Mouse (Mus musculus) embryo, embryonic 10 days (tissue): ENCODE results near the gene Etv6.

Experiments
- DNase-seq: peaks from one replicate; pipeline ENCODE4 v3.0.0-alpha.2; 2015; ENCODE audit warnings: low spot score

The Etv6 gene

DNA sequence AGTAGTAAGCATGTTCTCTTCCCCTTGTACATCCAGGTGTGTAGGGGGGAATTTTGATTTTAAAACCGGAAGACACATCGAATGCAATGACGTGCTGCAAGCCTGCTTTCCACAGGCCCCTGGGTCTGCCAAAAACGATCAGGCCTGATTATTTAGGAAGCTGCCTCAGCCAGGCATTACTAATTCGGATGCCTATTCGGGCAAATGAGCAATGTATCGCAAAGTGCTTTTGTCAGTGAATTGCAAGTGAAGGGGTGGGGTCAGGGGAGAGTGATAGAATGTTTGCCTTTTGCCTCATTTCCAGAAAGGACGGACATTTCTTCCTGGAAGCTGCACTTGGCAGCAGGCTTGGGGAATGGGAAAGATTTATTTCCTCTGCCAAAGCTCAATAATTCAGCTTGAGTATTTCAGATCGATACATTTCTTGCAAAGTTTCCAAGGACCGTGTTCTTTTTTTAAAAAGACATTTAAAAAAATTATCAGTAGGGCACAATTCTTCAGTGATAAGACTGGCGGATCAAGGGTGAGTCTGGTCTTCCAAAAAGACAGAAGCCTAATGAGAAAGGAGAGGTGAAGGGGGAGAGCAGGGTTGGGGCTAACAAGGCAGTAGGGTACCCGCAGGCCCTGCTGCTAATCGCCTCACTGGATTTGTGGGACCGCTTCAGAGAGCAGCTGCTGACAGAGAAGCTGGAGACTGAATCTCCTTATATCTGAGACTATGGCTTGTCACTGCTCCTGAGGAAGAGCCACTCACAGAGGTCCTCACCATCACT lies 172.9 kb downstream of the Etv6 start:
- no peak for DNase-seq

DNA sequence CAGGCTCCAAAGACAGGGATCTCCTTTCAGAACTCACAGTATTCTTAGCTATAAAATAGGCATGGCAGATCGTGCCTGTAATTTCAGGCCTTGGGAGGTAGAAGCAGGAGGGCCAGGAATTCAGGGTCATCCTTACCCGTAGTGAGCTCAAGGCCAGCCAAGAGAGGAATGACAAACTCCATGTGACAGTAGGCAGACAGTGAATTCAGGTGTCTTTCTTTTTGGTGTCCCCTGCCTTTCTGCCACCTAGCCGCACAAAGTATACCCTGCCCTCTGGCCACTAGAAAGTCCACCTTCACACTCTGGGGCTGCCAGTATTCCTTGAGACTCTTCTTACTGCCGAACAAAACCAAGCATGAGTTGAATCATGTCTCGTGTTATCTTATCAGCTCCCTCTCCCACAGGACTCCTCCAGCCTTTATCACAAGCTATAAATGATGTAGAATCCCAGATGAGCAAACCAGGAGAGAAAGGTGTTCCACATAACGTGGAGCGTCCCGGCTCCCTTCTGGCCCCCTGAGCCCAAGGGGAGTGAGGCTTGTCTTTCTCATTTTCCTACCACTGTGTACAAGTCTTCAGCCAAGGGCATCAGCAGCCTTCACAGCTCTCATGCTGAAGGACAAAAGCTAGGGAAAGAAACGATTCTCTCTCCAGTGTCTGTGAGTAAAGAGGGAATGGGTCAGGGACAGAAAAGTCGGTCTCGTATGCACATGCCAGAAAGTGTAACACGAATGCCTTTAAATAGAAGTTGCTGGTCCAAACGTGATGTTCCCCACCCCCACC lies 175.4 kb downstream of the Etv6 start:
- no peak for DNase-seq

DNA sequence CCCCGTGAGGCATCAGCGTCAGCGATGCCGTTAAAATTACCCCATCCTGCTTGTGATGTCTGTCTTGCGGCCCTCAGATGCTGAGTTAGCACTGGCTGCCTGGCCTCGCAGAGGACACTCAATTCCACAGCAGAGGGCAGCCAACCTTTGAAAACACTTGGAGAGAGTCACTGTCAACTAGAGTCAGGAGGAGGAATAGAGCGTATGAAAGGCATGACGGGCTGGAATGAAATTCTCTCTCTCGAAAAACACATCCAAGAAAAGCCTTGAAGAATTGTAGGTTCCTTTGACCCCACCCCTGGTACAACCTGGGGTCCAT lies 175.9 kb downstream of the Etv6 start:
- DNase-seq = no peak

DNA sequence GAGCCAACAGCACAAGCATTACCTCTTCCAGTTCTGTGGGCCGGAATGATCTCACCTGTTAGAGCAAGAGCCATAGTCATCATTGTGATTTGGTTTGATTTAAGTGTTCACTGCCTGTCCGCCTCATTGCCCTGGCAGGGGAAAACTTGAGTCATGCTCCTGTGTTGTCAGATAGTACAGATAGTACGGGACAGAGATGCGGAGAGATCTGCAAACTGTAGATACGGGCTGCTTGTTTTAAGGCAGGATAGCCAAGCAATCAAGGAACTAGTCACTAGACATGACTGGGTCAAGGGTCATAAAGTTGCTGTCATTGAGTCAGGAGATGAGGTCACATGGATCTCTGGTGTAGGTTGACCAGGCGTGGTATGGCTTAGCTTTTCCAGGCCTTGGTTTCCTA lies 182.2 kb downstream of the Etv6 start:
- DNase-seq = no peak

DNA sequence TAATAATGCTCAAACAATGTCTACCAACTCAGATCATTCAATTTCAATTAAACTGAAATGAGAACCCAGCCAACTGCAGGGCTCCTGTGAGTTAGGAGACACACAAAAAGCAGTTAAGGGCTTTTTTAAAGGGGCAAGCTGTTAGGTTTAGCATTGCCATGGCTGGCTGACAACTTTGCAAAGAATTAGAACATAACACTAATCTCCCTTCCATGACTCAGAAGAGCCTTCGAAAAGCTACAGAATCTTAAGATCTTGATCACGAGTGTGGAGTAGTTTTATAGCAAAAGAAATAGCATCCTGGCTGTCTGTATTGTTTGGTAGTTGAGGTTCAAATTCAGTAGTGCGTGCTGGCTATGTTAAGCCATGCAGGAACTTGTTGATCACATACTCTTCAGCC lies 182.9 kb downstream of the Etv6 start:
- no peak for DNase-seq

DNA sequence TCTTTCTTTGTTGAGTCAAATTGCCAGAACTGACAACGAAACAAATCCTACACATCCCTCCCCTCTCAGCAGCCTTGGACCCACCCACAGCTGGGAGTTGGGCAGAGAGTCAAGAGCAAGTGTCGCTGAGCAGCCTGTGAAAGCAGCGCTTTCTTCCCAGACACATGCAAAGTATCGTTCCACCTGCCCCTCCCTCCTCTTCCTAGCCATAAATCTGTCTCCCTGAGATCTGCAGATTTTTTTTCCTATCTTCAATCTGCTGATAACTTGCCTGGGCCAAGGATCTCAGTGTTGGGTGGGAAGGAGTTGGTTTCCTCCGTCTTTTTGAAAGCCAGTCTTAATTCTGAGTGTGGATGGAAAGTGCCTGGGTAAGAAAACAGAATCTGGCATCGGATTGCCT lies 183.9 kb downstream of the Etv6 start:
- no peak for DNase-seq

DNA sequence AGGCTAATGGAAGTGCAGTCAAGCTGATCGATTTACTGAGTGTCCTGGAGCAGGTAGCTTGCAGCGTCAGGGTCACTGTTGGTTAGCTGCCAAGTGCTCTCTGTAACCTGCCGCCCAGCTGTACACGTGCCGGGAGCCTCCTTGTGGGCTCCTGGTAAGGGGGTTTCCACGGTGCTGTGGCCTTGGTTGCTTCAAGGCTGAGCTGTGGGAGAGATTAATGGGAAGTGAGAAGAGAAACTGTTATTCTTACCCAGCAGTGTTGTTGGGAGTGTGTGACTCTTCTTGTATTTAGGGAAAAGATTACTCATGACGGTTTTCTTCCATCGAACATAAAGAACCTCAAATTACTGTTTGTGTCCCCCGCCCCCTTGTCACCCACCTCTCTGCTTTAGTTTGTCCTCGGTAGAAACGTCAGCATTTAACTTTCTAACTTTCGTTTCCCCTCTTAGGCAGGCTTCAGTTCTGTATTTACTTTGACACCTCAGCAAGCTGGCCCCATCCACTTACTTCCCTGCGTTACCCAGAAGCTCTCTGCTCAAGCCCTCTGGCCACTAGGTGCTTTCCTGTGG lies 184.8 kb downstream of the Etv6 start:
- DNase-seq = no peak

DNA sequence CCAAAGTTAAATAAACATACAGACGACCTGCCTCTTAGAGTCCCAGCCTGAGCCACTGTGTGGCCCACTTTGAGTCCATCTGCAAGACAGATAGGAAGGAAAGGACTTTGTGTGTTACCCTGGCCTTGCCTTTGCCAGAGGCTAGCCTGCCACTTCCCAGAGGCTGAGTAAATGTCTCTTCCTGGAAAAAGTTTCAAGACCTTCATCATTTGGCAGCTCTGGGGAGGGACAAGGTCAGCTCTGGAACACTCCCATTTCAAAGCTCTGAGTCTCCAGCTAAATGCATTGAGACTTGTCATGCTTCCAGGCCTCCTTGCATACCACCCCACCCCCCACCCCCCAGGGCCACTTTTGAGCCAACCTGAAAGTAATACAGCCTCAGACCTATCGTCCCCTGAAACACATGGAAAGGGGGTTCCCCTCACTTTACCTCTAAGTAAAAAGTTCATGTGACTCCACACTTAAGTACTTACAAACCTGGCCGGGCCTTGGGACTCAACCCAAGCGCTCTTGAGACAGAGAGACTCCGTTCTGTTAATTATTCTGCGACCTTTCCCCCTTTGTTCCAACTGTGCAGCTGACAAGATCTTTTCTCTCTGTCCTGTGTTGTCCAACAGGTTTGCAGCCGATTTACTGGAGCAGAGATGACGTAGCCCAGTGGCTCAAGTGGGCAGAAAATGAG lies 186.9 kb downstream of the Etv6 start:
- DNase-seq = no peak

DNA sequence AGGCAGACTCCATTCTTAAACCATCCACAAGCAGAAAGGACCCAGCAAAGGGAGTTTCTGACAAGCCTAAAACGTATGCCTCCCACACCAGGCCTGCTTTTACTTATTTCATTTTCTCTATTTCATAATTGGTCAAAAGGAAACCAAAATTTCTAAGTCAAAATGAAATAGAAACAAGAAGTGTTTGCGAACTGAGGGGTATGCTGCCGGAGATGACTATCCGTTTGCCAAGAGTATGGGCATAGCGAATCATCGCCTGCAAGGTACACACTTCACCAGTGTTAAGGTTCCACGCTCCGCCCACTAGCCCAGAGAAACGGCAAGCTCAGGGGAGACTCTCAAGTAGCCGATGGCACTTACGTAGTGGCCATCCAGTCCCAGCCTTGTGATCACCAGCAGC lies 190.1 kb downstream of the Etv6 start:
- DNase-seq = no peak

DNA sequence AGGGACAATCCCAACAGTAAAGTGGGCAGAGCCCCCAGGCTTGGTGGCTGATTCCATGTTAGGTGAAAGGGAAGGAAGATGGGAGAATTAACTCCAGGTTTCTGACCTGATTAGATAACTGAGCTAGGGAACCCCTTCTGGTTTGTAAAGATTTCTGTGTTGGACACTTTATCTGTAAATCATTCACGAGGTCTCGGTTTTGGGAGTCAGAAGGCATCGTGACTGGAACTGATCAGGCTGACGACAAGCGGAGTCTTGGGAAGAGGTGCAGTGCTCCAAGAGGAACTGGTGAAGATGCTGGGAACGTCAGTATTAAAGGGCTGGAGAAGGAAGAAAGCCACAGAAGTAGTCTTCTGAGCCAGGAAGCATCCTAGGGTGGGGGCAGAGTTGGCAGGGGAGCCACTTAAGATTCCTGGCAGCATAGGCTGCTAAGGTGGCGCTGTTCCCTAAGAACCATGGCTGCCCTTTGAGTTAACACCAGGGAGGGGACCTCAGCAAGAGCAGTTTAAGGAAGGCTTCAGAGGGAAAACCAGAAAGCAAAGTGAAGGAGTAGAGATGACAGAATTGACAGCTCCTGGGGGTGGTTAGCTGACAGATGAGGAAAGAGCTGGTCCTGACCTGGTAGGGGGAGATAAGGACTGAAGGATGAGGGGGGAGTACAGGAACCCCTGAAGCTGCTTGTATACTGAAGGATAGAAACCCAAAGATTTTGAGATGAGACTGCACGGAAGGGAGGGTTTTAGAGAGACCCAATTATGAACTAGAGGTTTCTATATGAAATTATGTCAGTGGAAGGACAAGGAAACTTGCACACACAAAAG lies 191.1 kb downstream of the Etv6 start:
- DNase-seq = no peak

DNA sequence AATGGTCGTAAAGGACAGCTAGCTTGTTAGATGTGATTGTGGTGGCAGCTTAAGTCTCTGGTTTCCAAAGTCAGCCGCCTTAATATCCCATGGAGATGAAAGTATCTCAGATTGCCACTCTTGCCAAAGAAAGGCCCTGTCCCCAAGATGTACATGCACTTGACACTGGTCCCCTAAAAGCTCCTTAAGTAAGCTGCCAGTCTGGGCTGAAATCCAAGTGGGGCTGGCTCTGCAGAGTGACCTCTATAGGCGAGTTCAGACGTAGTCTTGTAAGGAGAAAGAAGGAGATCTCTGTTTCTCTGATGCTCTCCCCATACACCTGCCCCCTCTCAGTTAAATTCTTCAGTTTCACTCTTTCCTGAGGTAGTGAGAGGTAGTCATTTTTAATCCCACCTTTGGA lies 200.8 kb downstream of the Etv6 start:
- DNase-seq = no peak

DNA sequence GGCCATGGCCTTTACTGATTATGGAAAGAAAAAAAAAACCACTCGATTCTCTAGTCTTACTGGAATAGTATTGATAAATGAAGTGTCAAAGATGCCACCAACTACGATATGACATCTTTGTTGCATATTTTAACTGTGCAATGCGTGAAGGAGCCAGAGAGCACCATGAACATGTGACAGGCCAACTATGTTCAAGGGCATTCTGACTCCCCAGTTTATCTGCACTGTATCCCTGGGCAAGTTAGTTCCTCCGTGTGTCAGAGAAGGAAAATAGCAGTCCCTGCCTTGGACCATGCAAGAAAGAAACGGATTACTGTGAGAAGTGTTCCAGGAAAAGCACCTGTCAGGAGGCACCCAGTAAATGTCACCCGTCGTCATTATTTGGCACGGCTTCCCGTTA lies 203.0 kb downstream of the Etv6 start:
- no peak for DNase-seq

DNA sequence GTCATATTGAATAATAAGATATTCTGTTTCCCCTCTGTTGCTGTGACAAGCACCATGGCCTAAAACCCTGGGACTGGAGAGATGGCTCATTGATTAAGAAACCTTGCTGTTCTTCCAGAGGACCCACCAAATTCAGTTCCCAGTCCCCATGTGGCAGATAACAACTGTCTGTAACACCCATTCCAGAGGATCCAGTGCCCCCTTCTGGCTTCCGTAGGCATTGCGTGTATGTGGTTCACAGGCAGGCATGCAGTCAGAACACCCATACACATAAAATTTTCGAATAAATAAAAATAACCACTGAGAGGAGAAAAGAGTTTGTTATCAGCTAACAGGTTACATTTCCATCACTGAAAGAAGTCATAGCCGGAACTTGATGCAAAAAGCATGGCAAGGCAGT lies 205.5 kb downstream of the Etv6 start:
- DNase-seq = no peak

DNA sequence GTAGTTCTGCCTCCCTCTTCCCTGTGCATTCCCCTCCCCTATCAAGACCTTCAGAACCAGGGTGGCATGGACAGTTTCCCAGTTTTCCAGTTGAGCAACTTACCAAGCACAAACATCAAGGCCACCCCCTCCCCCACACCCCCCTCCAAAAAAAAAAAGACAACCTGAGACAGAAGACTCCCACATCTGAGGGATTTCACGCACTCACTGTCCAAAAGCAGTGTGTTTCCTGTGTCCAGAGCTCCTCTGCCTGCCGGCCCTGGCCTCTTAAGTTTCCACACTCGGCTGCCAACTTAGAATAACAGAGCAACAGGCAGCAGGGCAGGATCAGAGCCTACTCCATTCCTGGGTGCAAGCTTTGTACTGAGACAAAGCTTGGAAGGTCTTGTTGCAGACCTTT lies 207.6 kb downstream of the Etv6 start:
- no peak for DNase-seq

DNA sequence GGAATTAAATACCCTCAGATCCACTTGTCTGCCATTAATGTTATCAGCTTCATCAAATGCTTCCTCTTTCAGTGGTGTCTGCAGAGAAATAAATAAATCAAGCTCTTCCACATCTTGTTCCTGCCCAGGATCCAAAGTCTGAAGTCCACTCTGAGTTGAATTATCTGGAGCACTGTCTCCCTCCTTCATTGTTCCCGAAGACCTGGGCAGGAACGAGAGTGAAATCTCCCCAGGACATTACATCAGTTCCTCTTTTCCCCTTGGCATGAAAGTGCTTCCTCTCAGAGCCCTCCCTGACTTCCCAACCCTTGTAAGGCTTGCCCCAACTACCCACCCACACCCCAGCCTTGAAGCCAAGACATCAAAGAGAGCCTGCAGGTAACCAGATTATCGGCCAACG lies 208.0 kb downstream of the Etv6 start:
- DNase-seq = no peak

DNA sequence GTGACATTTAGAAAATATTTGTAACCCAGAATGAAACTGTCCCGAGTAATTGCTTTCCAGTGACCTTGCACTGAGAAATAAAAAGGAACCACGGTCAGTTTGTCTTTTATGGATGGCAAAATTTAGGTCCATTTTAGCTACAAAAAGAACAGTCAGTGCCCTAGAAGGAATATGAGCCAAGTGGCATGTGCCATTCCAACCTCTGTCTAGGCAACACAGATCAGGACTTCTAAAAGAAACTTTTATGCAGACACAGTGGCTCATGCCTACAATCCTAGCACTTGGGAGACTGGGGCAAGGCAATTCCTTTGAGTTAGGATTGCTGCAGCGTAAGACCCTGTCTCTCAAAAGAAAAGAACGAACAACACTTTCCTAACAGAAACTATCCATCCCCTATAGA lies 208.6 kb downstream of the Etv6 start:
- no peak for DNase-seq

DNA sequence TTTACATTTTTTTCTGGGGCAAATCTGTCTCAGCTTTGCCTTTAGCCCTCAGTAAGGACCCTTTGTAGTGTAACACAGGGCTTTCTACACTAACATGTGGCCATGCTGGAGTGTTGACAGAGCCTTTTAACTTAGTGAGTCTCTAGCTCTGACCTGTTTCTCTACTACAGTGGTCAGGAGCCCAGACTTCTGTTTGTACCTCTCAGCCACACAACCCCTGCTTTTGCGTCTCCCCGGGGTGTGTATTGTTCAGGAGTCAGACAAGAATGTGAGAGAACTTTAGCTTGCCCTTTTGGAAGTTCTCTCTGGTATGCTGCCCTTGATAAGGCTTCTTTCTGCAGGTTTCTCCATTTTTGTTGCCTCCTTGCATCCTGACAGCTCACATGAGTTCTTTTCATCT lies 210.6 kb downstream of the Etv6 start:
- no peak for DNase-seq

DNA sequence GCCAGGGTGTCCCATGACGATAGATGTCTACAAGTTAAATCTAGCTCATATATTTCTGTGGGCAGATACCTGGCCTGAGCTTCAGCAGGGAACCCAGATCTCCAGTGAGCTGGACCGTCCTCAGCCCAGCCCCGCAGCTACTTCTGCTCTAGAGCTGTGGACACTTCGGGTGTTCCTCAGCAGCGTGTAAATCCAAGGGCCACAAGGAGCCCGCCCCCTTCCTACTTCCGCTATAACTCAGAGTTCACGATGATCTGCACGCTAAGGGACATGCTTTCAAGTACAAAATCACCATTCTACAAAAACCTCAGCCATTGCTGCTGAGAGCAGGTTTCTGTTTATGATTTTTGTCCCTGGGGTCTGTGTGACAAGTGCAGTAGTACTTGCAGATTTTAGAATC lies 211.8 kb downstream of the Etv6 start:
- DNase-seq = no peak

DNA sequence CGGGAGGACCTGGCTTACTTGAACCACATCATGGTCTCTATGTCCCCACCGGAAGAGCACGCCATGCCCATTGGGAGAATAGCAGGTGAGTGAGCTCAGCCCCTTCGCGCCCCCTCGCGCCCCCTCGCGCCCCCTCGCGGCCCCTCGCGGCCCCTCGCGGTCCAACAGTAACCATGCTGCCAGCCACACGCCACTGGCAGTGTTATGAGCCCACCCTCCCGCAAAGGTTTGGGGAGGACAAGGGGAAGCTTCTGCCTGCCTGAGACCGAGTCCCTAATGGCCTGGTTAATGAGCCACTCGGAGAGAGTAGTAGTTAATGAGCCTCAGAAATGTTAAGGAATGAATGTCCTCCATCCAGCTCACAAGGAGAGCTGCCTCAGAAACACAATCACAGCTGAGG lies 213.2 kb downstream of the Etv6 start:
- DNase-seq = no peak

DNA sequence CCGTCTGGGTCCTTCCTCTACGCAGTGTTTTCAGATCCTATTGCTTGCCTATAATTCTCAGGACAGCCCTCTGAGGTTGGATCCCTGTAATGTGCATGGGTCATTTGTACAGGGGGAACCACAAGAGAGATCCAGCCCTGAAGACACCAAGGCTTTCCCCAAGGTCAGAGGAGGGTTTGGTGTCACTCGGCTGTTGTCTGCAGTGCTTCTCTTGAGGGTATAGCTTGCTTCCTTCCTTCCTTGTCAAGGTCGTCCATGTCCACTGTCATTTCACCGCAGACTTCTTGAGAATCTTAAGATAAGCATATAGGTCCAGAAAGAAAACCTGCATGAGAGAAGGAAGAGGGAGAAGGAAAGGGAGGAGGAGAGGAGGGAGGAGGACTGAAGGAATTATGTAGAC lies 215.3 kb downstream of the Etv6 start:
- DNase-seq = no peak

DNA sequence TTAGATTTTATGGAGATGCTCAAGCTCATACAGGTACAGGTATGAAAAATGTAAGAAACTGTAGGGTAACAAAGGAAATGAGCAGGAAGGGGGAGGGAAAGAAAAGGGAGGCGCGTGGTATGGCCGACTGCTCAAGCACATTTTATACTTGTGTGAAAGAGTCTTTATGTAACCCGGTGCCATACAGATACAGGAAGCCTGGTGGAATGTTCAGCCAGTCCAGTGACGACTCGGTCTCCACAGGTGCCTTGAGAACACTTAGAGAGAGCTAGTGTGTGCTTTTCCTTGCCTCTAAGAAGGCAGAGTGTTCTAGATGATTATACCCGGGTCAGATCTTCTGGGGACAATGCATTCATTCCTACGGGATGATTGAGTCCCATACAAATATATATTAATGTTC lies 215.9 kb downstream of the Etv6 start:
- no peak for DNase-seq

DNA sequence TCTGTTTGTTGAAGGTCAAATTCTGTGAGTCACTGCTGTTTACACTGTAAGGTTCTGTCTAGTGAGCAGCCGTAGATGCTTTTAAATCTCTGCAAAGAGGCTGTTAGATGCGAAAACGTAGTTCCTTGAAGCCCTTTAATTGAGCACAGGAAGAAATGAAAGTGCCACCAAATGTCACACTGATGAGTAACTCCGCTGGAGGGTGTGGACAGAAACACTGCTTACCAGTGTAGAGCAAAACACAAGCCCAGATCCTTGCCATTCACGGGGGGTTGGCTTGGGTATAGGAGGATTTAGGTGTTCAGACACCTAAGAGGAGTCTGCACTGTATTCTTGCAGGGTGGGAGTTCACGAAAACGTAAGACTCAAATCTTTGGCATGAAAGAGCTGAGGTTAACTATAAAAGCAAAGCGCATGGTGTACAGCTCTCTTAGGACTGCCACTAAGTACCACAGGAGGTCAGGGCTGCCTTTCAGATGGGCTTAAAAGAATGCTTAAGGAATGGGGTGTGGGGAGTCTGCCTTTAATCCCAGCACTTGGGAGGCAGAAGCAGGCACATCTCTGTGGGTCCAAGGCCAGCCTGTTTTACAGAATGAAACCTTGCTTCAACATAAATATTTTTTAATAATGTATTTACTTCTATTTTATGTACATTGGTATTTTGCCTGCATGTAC lies 216.7 kb downstream of the Etv6 start:
- no peak for DNase-seq
